Mouse (Mus musculus) cortical plate, adult 2 months (tissue): ENCODE results near the gene T2. TPM values are rescaled to one million over a fixed set of nuclear protein-coding genes. Genes with fewer than 3 reads are reported as not detected.

Source experiments
- H3K27ac ChIP-seq: fragments of 200-500 bp; 2 replicates; pipeline ENCODE4 v1.5.1; 2012; ENCODE audit warnings: low read length, control low read depth, inconsistent platforms; ENCODE audit not compliant: insufficient read depth
- H3K4me1 ChIP-seq: fragments of 200-500 bp; 2 replicates; pipeline ENCODE4 v1.6.1; 2011; ENCODE audit warnings: low read length; ENCODE audit not compliant: control insufficient read depth, insufficient read depth
- H3K4me3 ChIP-seq: fragments of 200-500 bp; 2 replicates; pipeline ENCODE4 v1.5.1; 2011; ENCODE audit warnings: mild to moderate bottlenecking, low read length, control low read depth; ENCODE audit not compliant: insufficient read depth
- CTCF ChIP-seq: fragments of 200-500 bp; IDR thresholded peaks from 2 replicates; pipeline ENCODE4 v1.5.1; 2011; ENCODE audit warnings: mild to moderate bottlenecking, control low read depth, low read length; ENCODE audit not compliant: insufficient read depth; ENCODE audit errors: extremely low read depth
- POLR2A ChIP-seq: fragments of 200-500 bp; IDR thresholded peaks from 2 replicates; pipeline ENCODE4 v1.6.1; 2011; ENCODE audit warnings: mild to moderate bottlenecking, low read length, control low read depth; ENCODE audit not compliant: insufficient read depth; ENCODE audit errors: extremely low read depth
- polyA plus RNA-seq: library from polyadenylated mRNA; depleted of rRNA; stranded (reverse); fragments of >200 nt; gene quantifications from 2 replicates; pipeline ENCODE4 v1.2.3, GENCODE M21; 2012

Gene T2
- polyA plus RNA-seq, 1 experiment, result 1.2 TPM

- Histone ChIP-seq H3K4me3 (no peak overlapping the region), H3K4me1 (no peaks in the 10 kb centered on the region), H3K27ac (no peak overlapping the region)
- no peak for TF ChIP-seq POLR2A
- TF ChIP-seq CTCF, result no peak
Measured at GRCm38 (mm10) chr17:8361281-8362103, 5.7 kb downstream of the T2 start.

DNA sequence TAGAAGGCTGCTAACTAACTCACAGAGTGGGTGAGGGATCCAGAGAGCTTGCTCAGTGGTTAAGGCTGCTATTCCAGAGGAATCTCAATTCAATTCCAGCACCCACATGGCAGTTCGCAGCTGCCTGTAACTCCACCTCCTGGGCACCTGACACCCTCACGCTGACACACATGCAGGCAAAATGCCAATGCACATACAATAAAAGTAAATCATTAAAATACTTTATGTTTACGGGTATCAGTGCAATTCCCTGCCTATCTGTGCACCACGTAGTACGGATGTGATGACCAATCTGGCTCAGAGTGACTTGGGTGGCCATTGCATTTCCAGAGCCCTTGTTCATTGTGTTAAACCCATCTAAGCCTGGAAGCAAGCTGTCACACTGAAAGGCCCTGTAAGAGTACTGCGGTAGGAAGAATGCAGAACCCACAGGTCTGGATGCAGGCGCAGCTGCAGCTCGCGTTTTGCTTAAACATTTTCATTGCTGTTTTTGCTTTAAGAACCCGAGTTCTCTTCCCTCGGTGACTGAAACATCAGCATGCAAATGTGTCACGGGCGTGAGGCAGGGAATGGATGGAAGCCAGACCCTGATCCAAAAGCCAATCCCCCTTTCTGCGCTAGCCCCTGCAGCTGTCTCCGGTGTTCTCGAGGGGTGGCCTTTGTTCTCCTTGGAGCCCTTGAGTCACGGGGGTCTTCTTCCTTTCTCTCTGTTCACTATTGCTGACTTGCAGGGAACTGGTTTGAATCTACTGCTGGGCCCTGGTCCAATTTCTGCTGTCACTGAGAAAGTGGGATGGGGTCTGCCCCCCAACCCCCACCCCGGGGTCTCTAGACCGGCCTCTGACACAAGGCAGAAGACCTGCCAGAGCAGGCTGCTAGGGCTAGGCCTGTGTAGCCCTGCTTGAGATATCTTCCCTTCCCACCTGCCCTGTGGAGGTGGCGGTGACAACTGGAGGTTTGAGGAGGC is 12.0 kb downstream of the T2 start:
- peak overlapping the region; percentile 89 for H3K27ac ChIP-seq
- TF ChIP-seq POLR2A (no peak), CTCF (no peak)
- H3K4me3 ChIP-seq, result no peak overlapping the region
- H3K4me1 ChIP-seq, result peaks cover 11% of the 10 kb centered on the region

GRCm38 (mm10) chr17:8368570-8368969 is 12.8 kb downstream of the T2 start:
- H3K27ac ChIP-seq, result peak overlapping the region; percentile 58
- H3K4me3 ChIP-seq, result no peak overlapping the region
- no peak for TF ChIP-seq POLR2A
- no peak for TF ChIP-seq CTCF
- H3K4me1 ChIP-seq, result peaks cover 11% of the 10 kb centered on the region

DNA sequence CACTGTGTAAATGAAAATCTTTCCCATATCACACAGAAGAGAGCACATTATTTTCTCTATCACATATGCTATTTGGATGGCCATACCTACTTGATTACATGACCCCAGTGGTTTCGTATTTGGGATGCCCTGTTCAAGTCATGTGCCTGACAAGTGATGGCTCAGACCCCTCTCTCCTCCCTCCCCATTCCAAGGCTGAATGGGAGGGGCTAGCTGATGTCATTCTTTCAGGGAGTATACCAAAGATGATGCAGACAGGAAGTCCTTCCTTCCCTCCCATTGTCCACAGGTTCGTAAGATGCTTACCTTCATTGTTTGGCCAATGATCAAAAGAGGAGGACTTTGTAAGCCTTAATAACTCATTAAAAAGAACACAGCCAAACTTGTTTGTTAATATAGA is 13.4 kb downstream of the T2 start:
- H3K4me3 ChIP-seq, result no peak overlapping the region
- no peak overlapping the region for H3K27ac ChIP-seq
- no peak for TF ChIP-seq CTCF
- peaks cover 11% of the 10 kb centered on the region for H3K4me1 ChIP-seq

- H3K4me3 ChIP-seq, result no peak overlapping the region
- H3K4me1 ChIP-seq, result peaks cover 11% of the 10 kb centered on the region
- H3K27ac ChIP-seq, result peak overlapping the region; percentile 13; the same call in 1 of the 2 replicates
- TF ChIP-seq CTCF (no peak), POLR2A (no peak)
Measured at GRCm38 (mm10) chr17:8370634-8371229, 14.9 kb downstream of the T2 start.

- no peak overlapping the region for H3K4me3 ChIP-seq
- H3K4me1 ChIP-seq, result peaks cover 11% of the 10 kb centered on the region
- H3K27ac ChIP-seq, result peak overlapping the region; percentile 87
- TF ChIP-seq POLR2A, result peak; percentile 42; the same call in 1 of the 2 replicates
- no peak for TF ChIP-seq CTCF
Measured at GRCm38 (mm10) chr17:8371834-8372233, 16.0 kb downstream of the T2 start.

- peaks cover 10% of the 10 kb centered on the region for H3K4me1 ChIP-seq
Measured at GRCm38 (mm10) chr17:8372286-8373046, 16.7 kb downstream of the T2 start.

DNA sequence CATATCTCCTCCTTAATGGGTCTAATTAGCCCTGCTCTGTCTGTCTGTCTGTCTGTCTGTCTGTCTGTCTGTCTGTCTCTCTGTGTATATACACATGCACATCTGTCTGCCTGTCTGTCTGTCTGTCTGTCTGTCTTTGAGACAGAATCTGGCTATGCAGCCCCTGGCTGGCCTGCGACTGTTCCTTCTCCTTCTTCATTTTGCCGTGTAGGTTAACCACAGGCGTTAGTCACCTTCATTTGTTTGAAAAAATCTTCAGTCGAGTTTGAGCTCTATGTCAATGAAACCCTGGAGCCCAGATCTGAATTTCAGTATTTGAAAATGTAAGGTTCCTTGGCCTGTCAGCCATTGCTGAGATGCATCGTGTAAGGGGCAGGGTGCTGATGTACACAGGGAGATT is 21.5 kb downstream of the T2 start:
- Histone ChIP-seq H3K4me3 (no peak overlapping the region), H3K27ac (no peak overlapping the region), H3K4me1 (no peaks in the 10 kb centered on the region)
- TF ChIP-seq POLR2A, result no peak
- TF ChIP-seq CTCF, result no peak

More at GRCm38 (mm10) chr17:8372286-8373046, 16.7 kb downstream of the T2 start:
- H3K27ac ChIP-seq, result peak overlapping the region; percentile 87
- H3K4me3 ChIP-seq, result 0 out of 2 replicates have a peak overlapping the region, but pooled peaks have one; percentile 4
- peak; percentile 86 for TF ChIP-seq CTCF
- TF ChIP-seq POLR2A, result no peak
